Mouse (Mus musculus): Measurements from ENCODE around the gene Clec3b. TPM values are rescaled to one million over a fixed set of nuclear protein-coding genes. Genes with fewer than 3 reads are reported as not detected.

The Clec3b gene
- polyA plus RNA-seq, 1 experiment from 2014 or later, result not detected

DNA sequence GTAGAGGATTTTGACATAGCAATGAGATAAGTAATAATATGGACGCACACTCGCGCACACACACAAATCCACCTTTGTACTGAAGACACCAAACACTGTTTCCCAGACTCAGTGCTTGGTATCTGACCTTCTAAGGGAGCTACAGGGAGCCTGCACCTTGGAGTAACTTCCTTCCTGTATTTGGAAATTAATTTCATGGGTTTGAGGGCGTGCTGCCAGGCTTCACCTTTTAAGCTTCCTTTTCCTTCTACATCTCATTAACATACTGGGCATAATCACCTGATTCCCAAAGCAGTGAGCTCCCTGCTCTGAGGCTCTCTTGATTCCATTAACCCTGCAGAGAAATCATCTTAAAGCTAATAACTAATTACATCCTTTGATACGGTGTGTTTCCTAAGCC is 35.4 kb downstream of the Clec3b start:
- no peak overlapping the region for H3K4me3 ChIP-seq
- no peak overlapping the region for H3K9ac ChIP-seq
- no peaks in the 10 kb centered on the region for H3K27me3 ChIP-seq (replicated peaks)
- no peaks in the 10 kb centered on the region for H3K4me1 ChIP-seq
- H3K27ac ChIP-seq, result no peak overlapping the region
- no peaks in the 10 kb centered on the region for H3K36me3 ChIP-seq
- H3K9me3 ChIP-seq (replicated peaks), result no peaks in the 10 kb centered on the region
- no peak overlapping the region for H3K4me2 ChIP-seq
- ATAC-seq, result no peak
- 76% methylated on average over 5 of the region's 5 CpGs for WGBS (ENCODE audit: insufficient replicate concordance)

DNA sequence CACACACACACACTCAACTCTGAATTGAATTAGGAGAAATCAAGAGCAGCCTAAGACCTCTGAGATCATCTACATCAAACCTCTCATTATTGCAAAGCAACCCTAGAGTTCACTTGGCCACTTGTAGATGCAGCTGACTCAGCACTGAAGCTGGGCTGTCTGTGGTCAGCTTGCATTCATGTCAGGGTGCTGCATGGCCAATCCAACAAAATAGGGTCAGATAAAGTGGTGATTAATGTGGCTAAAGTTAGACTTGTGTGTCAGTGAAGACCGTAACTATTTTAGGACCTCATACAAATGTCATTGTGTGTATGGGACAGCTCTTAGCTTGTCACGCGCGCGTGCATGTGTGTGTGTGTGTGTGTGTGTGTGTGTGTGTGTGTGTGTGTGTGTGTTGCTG is 36.8 kb downstream of the Clec3b start:
- H3K27ac ChIP-seq, result no peak overlapping the region
- no peaks in the 10 kb centered on the region for H3K4me1 ChIP-seq
- H3K4me2 ChIP-seq, result no peak overlapping the region
- no peaks in the 10 kb centered on the region for H3K27me3 ChIP-seq (replicated peaks)
- no peak for ATAC-seq
- H3K36me3 ChIP-seq, result no peaks in the 10 kb centered on the region
- no peaks in the 10 kb centered on the region for H3K9me3 ChIP-seq (replicated peaks)
- no peak overlapping the region for H3K4me3 ChIP-seq
- H3K9ac ChIP-seq, result no peak overlapping the region
- WGBS (ENCODE audit: insufficient replicate concordance), result 82% methylated on average over 5 of the region's 5 CpGs

GRCm38 (mm10) chr9:123188271-123188670 is 37.5 kb downstream of the Clec3b start:
- H3K4me1 ChIP-seq, result no peaks in the 10 kb centered on the region
- H3K9ac ChIP-seq, result no peak overlapping the region
- H3K27me3 ChIP-seq (replicated peaks), result no peaks in the 10 kb centered on the region
- no peak overlapping the region for H3K4me2 ChIP-seq
- ATAC-seq, result no peak
- H3K9me3 ChIP-seq (replicated peaks), result no peaks in the 10 kb centered on the region
- no peak overlapping the region for H3K4me3 ChIP-seq
- H3K36me3 ChIP-seq, result no peaks in the 10 kb centered on the region
- WGBS (ENCODE audit: insufficient replicate concordance), result 59% methylated on average over 2 of the region's 2 CpGs
- H3K27ac ChIP-seq, result no peak overlapping the region

GRCm38 (mm10) chr9:123200116-123200515 is 49.4 kb downstream of the Clec3b start:
- no peaks in the 10 kb centered on the region for H3K36me3 ChIP-seq
- H3K4me1 ChIP-seq, result no peaks in the 10 kb centered on the region
- no peaks in the 10 kb centered on the region; the same call in 1 of the 2 replicates for H3K27me3 ChIP-seq (replicated peaks)
- no peaks in the 10 kb centered on the region for H3K9me3 ChIP-seq (replicated peaks)
- 53% methylated on average over 3 of the region's 3 CpGs for WGBS (ENCODE audit: insufficient replicate concordance)
- no peak overlapping the region for H3K4me2 ChIP-seq
- no peak overlapping the region for H3K9ac ChIP-seq
- ATAC-seq, result no peak
- H3K27ac ChIP-seq, result no peak overlapping the region
- H3K4me3 ChIP-seq, result no peak overlapping the region

GRCm38 (mm10) chr9:123206526-123206925 is 55.8 kb downstream of the Clec3b start:
- Histone ChIP-seq H3K9ac (no peak overlapping the region), H3K4me2 (no peak overlapping the region), H3K27ac (no peak overlapping the region), H3K9me3 (replicated peaks) (no peaks in the 10 kb centered on the region), H3K4me3 (no peak overlapping the region), H3K4me1 (no peaks in the 10 kb centered on the region), H3K36me3 (no peaks in the 10 kb centered on the region), H3K27me3 (replicated peaks) (no peaks in the 10 kb centered on the region; the same call in 1 of the 2 replicates)
- no peak for ATAC-seq
- WGBS (ENCODE audit: insufficient replicate concordance), result 40% methylated on average over 2 of the region's 2 CpGs

- H3K9ac ChIP-seq, result no peak overlapping the region
- no peaks in the 10 kb centered on the region for H3K36me3 ChIP-seq
- H3K4me1 ChIP-seq, result no peaks in the 10 kb centered on the region
- 68% methylated on average over 2 of the region's 2 CpGs for WGBS (ENCODE audit: insufficient replicate concordance)
- no peak overlapping the region for H3K4me2 ChIP-seq
- peak; percentile 21; the same call in 1 of the 2 replicates for ATAC-seq
- no peaks in the 10 kb centered on the region; the same call in 1 of the 2 replicates for H3K27me3 ChIP-seq (replicated peaks)
- no peaks in the 10 kb centered on the region for H3K9me3 ChIP-seq (replicated peaks)
- no peak overlapping the region for H3K27ac ChIP-seq
- H3K4me3 ChIP-seq, result no peak overlapping the region
Observed at GRCm38 (mm10) chr9:123206948-123207347, 56.2 kb downstream of the Clec3b start.

Other genes with a start within 250 kb of the Clec3b start
- gene Zfp105, start 227.9 kb upstream of the Clec3b start, polyA plus RNA-seq (2016; fragmentation: Nextera tagmentation; extraction: Ambion mirVana), result 4.3 and 4.9 TPM in 2 replicates
- 17.7 and 20.7 TPM in 2 replicates for gene 1110059G10Rik, start 199.9 kb upstream of the Clec3b start, polyA plus RNA-seq (2016; fragmentation: Nextera tagmentation; extraction: Ambion mirVana)
- 48.7 and 51.9 TPM in 2 replicates for gene Kif15, start 199.9 kb upstream of the Clec3b start, polyA plus RNA-seq (2016; fragmentation: Nextera tagmentation; extraction: Ambion mirVana)
- 6.8 and 7.1 TPM in 2 replicates for gene Tmem42, start 129.6 kb upstream of the Clec3b start, polyA plus RNA-seq (2016; fragmentation: Nextera tagmentation; extraction: Ambion mirVana)
- gene Tgm4, start 116.2 kb upstream of the Clec3b start, polyA plus RNA-seq (2016; fragmentation: Nextera tagmentation; extraction: Ambion mirVana), result 0.14 and 0.17 TPM in 2 replicates
- 51.2 and 52.1 TPM in 2 replicates for gene Zdhhc3, start 37.7 kb upstream of the Clec3b start, polyA plus RNA-seq (2016; fragmentation: Nextera tagmentation; extraction: Ambion mirVana)
- 116 and 123 TPM in 2 replicates for gene Exosc7, start 37.7 kb upstream of the Clec3b start, polyA plus RNA-seq (2016; fragmentation: Nextera tagmentation; extraction: Ambion mirVana)
- gene Cdcp1, start 65.1 kb downstream of the Clec3b start, polyA plus RNA-seq (2016; fragmentation: Nextera tagmentation; extraction: Ambion mirVana), result 0.18 and 0.25 TPM in 2 replicates
- 12.6 and 12.8 TPM in 2 replicates for gene Tmem158, start 109.8 kb downstream of the Clec3b start, polyA plus RNA-seq (2016; fragmentation: Nextera tagmentation; extraction: Ambion mirVana)
- gene Lars2, start 216.0 kb downstream of the Clec3b start, polyA plus RNA-seq (2016; fragmentation: Nextera tagmentation; extraction: Ambion mirVana), result 788 and 796 TPM in 2 replicates